Mouse (Mus musculus): ENCODE measurements around the gene Ndufaf8.

The Ndufaf8 gene

DNA sequence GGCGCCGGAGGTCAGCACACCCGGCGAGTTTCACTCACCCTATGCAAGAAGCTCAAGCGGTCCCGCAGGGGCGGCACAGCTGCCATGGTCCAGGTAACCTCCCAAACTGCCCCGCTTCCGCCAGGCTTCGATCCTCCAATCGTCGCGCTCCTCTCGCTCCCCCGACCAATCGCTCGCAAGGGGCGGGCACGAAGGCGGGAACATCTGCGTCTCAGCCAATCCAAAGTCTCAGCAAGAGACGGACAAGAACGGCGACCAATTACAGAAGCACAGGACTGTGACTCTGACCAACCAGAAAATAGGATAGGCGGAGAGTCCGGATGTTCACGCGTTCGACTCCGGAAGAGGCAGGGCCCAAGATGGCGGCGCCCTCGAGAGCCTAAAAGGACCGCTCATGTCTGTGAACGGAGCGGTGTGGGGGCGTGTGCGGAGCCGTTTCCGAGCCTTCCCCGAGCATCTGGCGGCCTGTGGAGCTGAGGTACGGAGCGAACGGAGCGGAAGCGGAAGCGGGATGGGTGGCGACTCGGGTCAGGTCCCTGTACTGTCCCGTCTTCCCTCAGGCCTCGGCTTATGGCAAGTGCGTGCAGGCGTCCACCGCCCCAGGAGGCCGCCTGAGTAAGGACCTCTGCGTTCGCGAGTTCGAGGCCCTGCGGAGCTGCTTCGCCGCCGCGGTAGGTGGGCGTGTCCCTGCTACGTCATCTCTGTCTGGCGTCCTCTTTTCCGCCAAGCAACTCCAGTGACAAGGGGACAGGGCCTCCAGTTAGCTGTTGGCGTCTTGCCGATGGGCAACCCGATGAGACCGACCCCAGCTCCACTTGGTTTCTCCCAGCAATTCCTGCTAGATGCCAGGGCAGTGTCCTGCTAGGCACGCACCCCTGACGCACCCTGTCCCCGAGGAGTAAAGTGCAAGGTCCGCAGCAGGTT is at the start of gene Ndufaf8, which contains the start of gene Tepsin:
TSS of gene Ndufaf8 (plus strand) at position 341 of the 924 bp plus-strand sequence.
TSS of gene Tepsin (minus strand) at position 144 of the 924 bp plus-strand sequence.
- peak; percentile 99 for DNase-seq

DNA sequence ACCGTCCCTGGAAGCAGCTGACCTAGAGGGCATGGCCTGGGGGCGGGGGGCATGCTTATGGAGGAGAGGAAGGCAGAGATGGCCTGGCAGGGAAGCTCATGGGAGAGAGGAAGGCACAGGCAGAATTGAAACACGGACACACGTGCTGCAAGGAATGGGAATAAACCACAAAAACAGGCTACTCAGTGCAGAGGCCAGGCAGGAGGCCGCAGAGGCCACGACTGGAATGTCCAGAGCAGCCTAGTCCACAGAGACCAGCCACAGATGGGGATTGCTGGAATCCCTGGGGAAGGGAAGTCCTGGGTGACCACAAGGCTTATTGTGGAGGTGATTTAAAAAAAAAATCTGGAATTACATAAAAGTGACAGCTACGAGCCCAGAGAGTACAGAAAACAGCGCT is 49.7 kb upstream of the Ndufaf8 start:
- DNase-seq = no peak

DNA sequence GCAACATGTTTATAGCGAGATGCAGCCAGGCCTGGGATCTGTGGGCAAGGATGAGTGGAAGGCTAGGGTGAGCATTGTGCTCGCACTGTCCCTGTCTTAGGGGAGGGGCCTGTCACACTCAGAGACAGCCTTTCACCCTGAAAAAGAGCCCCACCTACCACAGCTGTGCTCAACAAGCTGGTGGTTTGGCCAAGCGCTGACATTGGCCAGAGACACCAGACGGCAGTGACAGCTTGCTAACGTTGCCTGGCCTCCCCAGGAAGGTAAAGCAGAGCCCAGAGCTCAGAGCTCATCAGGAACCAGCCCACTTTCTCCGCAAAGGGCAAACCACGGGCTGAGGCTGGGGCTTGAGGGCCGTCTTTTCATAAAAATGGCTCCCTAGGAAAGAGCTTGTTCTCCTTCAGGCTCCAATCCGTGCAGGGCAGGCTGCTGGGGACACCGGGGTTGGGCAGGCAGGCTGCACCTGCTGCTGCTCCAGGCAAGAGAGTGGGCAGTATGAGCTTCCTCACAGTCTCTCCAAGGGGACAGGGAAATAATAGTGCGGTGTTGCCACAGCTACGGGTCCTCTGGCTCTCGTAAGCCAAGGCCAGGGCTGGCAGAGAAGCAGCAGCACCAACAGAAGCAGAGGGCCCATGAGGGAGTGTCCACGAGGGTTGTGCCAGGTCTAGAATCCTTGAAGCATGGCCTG is 47.5 kb upstream of the Ndufaf8 start:
- DNase-seq = no peak

DNA sequence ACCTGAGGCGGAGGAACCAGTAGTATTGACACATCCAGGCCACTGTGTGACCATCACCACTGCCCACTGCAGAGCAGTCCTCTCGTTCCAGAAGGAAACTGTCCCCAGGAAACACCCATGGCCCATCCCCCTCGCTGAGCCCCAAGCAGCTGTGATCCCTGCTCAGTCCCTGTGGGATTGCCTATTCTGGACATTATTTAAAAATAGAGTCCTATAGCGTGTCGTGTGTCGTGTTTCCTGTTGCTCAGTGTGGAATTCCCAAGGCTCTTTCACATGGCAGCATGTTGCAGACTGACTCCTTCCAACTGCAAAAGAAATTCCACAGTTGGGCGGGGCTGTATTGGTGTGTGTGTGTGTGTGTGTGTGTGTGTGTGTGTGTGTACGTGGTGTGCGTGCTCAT is 46.5 kb upstream of the Ndufaf8 start:
- no peak for DNase-seq

DNA sequence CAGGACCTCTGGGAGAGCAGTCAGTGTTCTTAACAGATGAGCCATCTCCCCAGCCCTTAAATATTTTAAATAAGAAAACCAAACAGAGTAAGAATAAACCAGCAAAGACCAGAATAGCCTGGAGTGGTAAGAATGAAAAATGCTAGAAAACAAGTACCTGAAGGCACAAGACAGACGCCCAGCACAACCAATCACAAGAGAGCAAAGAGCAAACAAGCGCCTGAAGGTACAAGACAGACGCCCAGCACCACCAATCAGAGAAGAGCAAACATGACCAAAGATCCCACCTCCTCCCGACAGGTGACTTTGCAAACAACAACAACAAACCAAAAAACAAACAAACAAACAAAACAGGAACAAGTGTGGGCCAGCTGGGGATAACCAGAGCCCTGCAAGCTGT is 44.9 kb upstream of the Ndufaf8 start:
- no peak for DNase-seq

DNA sequence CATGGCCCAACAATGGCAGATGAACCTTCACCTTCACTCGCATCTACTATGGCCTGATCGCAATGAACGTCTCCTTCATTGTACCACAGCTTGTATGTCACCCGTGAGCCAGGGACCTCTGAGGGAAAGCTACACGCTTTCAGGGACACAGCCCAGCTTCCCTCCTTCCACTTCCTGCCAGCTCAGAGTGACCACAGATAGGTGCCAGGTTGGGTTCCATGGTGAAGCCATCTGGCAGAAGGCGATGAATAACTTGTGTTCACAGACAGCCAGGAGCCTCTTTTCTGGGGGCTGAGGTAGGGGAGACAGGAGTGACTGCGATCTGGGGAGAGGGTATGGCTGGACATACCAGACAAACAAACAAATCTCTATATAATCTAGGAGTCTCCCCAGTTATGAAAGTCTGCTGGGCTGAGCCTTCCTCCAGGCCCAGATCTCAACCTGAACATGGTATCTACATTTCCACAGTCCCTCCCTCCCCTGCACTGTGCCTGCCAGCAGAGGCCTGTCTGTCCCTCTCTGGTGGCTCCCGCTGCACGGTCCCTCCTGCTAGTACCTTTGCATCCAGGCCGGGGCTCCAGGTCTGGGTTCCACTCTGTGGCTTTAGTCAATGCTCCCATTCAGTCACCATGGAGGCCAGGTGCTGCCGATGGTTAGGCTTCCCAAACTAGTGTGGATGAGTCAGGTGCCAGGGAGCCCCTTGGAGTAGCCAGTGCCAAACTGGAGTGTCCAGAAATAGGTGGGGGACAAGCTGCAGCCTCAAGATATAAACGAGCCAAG is 42.6 kb upstream of the Ndufaf8 start:
- no peak for DNase-seq

DNA sequence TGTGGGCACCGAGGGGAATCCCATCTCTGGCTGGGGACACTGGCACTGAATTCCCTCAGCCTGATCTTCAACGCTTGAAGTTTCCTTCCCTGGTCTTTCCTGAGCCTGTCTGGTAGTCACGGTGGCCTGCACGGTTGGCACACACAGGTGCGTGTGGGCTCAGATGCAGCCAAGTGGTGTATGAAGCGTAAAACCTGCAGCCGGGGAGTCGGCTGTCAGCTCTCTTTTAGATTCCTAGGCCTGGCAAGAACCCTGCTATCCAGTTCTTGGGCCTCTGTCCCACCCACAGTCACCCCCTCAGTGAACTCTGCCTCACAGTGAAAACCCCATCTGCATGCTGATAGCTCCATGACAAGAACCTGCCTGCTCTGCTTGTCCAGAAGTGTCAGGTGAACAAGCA is 38.1 kb upstream of the Ndufaf8 start:
- DNase-seq = no peak

DNA sequence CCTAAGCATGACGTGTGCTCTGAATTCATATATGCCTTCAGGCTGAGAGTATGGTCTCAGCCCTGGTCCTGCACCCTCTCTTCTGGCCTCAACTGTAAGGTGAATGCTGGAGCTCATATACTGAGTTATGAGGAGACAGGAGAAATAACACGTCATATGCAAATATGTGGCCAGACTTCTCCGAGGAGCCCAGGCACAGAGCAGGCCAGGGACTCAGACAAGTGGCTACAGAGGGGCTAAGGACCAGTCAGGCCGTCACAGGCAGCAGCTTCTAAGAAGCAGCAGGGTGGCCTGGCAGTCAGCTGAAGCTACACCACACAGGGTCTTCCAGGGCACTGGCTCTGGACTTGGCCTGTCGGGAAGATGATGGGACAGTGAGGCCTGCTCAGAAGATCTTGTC is 35.4 kb upstream of the Ndufaf8 start:
- no peak for DNase-seq

DNA sequence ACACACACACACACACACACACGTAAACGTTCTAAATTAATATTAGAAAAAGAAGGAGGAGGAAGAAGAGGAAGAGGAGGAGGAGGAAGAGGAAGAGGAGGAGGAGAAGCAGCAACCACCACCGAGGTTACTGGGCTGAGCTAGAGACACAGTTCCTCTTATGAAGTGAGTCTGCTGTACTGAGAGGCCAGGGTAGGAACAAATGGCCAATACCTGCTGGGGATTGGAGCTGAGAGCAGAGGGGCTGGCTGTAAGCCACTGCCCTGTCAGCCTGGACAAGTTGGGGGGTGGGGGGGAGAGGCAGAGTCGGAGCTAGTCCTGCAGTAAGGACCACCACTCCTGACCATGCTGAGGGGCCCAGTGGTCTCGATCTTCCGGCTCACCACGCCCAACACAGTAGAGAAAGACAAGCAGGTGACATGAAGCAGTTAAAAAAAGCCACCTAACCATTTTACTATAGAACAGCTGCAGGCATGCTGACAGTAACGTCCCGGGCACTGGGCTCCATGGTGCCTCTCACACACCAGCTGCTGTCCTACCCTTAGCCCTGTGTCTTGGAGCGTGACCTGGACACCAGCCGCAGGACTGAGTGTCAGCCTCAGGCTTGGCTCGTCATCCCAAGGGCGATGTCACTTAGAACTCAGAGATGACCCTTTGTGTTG is 34.6 kb upstream of the Ndufaf8 start:
- DNase-seq = no peak

DNA sequence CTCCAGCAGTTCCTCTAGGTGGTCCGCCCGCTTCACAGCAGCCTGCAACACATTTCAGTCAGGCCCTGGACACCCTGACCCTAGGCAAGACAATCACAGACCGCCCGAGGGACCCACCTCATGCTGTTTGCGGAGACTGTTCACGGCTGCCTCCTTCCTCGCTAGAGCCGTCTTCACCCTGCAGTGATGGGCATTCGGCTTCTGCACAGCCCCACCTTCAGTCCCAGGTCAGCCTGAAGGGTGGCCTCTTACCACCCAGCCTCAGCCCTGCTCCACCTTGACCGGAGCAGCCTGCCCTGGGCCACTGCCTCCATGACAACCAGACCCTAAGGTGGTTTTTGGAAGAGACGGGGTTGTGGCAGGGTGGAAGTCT is 34.1 kb upstream of the Ndufaf8 start:
- no peak for DNase-seq

DNA sequence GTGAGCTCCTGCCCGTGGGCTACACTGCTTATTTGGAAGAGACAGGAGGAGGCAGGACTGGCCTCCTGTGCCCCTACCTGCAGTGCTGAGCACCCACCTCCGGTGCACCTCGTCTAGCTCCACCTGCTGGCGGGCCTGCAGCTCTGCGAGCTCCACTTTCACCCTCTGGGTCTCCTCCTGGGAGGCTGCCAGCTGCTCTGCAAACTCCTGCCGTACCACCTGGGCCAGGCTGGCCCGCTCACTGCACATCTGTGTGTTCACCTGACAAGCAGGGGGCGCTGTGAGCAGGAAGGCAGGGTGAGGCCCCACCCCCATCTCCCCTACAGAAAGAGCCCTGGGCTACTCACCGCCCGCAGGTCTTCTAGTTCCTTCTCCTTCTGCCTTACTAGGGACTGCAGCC is 33.4 kb upstream of the Ndufaf8 start:
- no peak for DNase-seq

DNA sequence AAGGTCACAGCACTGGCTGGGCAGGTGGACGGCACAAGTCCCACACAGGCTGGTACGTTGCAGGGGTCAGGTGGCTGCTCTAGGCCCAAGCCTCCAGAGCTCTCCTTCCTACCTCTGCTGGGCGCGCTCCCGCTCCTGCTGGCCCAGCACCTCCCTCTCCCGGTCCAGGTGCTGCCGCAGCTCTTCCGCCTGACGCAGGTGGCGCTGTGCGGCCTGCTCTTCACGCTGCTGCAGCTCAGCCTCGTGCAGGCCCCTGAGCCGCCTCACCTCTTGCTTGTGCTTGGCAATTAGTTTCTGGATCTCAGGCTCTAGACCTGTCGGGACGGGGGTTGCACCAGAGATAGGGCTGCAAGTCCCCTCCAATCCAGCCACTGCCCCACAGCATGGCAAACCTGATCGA is 30.9 kb upstream of the Ndufaf8 start:
- no peak for DNase-seq

DNA sequence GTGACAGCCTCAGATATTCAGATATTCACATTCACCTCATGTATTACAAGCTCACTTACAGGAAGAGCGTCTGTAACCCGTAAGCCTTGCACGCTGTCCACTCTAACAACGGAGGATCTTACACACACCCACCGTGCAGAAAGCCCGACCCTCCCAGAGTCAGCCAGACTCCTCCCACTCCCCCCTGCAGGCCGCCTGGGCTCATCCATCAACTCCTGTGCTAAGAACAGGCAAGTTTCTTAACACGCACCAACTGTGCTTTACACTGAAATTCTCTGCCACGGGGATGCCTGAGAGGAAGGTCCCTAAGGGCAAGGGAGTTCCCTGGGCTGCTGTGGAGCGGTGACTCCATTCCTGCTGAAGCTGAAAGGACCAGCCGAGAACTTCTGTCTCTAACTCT is 29.5 kb upstream of the Ndufaf8 start:
- DNase-seq = no peak

DNA sequence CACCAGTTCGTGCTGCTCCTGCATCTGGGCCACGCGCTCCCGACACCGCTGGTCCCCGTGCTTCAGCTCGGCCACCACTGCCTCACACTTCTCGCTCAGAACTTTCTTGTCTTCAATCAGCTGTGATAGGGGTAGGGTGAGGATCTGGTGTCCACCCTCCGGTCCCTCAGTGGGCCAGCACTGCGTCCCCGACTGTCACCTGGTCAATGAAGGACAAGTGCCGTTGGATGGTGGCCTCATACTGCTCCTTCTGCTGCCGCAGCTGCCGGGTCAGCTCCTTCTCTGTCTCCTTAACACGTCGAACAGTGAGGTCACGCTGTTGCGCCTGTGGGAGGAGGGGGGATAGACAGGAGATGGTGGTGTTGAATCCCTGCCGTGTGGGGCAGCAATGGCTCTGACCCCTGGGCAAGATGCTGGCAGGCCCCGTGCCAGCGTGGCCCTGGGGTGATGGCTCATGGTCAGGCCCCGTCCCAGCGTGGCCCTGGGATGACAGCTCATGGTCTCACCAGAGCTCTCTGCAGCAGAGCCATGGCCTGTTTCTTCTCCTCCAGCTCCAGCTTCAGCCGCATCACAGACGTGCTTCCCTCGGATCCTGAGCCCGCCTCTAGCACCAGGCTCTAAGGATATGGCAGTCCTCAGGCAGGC is 28.3 kb upstream of the Ndufaf8 start:
- no peak for DNase-seq

DNA sequence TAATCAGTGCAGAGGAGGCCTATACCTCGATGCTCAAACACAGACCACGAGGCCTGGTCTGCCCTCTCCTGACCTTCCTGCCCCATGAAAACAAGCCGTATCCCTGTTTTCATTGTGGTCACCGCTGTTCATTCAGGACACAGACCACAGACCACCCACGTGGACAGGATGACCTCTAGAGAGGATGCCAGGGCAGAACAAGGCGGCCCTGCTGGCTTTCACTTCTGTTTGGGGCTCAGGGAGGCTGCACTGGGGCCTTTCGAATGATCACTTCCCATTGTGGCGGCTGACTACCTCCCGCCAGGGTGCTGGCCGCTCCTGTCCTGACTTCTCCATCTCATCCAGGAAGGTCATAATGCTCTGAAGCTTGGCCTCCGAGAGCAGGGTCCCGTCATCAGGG is 27.7 kb upstream of the Ndufaf8 start:
- no peak for DNase-seq

DNA sequence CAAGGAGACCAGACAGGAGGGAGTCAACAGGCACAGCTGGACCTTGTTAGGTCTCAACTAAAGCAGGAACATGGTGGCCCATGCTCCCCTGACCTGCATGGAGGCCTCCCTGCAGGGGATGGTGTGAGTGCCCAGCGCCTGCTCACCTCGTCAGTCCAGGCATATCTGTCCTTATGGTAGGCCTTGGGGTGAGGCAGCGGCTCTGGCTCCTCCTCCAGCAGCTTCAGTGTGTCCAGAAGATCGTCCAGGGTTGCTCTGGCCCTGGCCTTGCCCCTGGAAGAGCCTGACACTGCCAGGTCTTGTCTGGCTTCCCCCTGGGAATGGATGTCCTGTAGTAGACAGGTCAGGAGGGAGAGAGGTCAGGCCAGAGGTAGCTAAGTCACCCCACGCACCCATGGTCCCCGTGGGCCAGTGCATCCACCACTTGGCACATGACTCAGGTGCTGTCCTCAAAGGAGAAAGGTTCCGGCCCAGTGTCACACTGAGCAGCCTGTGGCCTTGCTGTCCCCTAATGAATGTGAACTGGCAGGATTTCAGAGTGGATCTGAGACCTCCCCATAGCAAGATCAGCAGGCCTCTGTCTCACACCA is 26.9 kb upstream of the Ndufaf8 start:
- no peak for DNase-seq

DNA sequence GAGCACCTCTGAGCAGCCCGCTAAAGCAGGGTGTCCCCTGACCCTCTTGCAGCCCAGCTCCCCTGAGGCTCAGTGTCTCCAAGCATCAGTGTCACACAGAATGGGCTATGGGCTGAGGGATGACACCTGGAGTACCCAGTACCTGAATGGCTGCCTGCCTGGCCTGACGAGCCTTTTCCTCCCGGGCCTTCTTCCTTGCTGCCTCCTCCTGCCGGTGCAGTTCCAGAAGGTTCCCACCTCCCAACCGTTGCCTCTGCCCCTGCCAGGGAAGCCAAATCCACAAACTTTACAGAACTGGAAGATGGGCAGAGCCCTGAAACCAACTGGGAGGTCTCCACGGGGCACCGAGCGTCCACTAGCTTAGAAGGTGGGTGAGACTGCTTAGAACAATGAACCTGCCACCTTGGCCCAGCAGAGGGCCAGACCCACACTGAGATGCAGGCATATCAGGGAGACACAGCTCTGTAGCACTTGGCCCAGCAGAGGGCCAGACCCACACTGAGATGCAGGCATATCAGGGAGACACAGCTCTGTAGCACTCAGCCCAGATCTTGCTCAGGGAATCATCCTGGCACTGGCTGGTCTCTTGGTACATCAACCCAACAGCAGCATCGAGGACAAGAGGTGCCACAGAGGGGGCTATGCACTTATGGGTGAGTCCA is 25.6 kb upstream of the Ndufaf8 start:
- no peak for DNase-seq

DNA sequence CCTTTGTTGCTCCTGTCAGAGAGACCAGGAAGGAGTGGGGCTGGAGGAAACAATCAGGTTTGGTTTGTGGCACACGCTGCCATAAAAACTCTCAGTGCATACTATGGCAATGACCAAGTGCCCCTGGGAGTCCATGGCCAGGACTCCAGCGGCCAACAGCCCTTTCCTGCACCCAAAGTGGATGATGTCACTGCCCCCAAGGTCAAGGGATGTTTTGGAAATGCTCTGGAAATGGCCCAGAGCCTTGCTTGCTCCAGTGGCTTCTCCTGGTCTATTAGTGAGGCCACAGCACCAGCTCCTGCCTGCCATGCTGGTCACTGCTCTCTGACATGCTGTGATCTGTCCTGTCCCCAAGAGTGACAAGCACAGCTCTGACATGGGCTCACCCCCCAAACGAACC is 22.5 kb upstream of the Ndufaf8 start:
- DNase-seq = no peak

DNA sequence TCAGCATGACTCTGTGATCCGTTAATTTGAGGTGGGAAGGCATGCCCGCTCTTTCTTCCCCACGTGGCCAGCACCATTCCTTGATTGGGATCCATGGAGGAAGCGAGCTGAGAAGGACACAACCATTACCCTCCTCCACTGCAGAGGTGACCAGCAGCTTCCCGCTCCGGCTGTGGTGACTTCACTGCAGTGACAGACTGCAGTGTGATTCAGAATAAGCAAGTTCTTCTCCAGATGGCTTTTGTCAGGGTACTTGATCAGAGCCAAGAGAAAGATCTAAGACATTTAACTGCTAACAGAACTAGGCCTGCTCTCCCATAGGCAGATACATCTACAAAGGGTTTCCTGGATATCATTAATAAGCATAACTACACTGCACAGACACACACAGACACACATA is 18.4 kb upstream of the Ndufaf8 start:
- no peak for DNase-seq

DNA sequence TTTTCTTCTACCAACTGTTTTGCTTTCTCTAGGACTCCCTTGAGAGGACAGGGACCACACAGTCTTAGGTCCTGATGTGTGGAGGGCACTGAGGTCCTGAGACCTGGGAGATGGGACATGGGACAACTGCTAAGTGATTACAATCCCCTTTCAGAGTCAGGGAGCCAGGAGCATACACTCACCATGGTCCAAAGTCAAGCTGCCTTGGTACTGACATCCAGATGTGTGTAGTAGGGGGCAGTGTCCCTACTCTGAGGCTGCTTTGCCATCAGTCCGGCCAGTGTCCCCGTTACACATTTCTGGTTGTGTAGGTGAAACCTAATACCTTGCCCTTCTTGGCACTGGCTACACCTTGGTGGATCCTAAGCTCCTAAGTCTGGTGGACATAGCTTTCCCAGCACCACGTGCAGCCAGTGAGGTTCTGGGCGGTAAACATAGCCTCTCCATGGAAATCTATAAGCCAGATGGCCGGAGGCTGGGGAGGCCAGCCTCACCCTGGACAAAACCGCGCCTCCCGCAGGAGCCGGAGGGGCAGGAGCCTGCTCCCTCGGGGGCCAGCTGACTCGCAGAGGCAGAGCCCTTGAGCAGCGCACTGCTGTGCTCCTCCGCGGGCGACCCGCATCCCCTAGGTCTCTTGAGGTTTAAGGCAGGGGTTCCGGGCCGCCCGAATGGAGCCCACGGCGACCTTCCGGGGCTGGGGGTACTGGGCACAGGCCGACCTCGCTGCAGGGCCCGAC is 12.7 kb upstream of the Ndufaf8 start:
- DNase-seq = peak; percentile 41

DNA sequence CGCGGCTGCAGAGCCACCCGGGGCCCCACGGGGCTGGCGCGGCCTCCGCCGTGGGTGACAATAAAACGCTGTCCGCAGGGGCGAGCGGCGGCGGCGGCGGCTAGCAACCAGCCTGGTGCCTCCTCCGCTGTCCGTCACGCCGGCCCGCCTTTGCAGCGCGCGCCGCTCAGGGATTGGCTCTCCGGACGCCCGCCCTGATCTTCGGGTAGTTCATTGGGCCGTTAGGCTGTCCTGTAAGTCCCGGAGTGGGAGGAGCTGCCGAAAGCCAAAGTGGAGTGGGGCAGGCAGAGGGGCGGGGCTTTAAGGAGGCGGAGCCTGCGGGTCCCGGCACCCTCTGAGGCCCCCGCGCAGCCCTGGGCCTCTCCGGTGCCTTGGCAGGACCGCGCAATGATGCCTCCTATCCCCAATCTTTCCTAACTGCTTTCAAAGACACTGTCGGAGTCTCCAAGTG is 12.0 kb upstream of the Ndufaf8 start, which contains the start of gene Cep131:
TSS of gene Cep131 (minus strand) at position 126 of the 451 bp plus-strand sequence.
- DNase-seq = peak; percentile 96

Data from right cerebral cortex, postnatal 25 days (tissue).